Mouse (Mus musculus) yolk sac, embryonic 10.5 days (tissue): ENCODE data around the gene Slc9a8.

Experiments
- DNase-seq: peaks from one replicate; pipeline ENCODE4 v3.0.0-alpha.2; 2017; ENCODE audit warnings: low spot score

Slc9a8 gene

DNA sequence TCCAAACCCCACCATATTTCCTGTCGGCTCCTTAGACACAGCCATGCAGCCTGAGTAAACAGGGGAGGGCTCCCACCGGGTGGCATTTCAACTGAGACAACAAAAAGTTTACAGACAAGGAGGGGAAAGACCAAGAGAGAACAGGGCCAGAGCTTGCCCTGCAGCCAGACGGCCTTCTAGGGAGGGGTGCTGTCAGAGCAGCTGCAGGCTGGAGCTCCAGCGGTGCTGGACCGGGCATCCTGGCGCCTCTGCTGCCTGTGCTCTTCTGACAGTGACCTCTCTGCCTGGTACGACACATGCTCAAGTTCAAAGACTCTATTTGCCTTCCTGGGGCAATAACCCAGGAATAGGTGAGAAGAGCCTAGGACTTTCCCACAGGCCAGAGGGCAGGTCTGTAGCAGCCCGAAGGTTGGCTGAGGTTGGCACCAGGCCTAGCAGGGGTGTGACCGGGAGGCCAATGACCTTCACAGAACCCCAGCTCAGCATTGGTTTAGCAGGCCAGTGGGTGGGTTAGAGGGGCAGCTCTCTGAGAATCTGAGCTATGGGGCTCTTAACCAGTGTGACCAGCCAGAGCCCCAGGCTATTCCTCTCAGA, 5.4 kb upstream of the Slc9a8 start:
- DNase-seq: no peak

DNA sequence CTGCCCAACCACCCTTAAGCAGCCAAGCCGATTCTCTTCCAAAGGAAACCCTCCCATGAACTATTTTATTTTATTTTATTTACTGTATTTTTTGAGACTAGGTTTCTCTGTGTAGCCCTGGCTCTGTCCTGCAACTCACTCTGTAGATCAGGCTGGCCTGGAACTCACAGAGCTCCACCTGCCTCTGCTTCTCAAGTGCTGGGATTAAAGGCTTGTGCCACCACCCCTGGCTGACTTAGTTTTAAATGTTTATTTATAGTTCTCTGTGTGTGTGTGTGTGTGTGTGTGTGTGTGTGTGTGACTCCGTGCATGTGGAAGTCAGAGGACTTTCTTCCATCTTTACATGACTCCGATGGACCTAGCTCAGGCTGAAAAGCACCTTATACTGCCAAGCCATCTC, 4.5 kb upstream of the Slc9a8 start:
- no peak for DNase-seq

DNA sequence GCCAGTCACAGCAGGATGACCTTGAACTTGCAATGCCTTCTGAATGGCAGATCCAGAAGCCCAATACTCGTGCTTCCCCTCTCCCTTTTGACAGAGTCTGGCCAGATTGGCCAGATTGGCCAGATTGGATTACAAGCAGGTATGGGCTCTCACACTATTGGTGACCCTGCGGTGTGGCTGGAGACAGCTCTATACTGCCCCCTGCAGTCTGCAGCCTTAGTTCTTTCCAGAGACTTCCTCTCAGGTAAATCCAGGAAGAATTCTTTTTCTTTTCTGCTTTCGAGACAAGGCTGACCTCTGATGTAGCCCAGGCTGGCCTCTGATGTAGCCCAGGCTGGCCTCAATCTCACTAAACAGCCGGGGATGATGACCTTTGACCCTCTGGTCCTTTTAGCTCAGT, 3.8 kb upstream of the Slc9a8 start:
- peak; percentile 56 for DNase-seq

DNA sequence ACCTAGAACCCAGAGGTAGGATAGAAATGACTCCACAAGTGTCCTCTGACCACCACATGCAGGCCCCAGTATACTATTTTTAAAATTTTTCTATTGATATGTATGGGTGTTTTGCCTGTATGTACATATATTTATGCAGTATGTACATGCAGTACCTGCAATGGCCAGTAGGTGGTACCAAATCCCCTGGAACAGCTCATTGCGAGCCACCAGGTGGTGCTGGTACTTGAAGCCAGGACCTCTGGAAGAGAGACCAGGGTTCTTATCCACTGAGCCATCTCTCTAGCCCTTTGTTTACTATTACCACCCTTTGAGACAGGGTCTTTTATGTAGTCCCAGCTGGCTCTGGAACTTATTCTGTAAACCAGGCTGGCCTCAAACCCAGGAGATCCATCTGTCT, 2.3 kb upstream of the Slc9a8 start:
- DNase-seq: peak; percentile 39

DNA sequence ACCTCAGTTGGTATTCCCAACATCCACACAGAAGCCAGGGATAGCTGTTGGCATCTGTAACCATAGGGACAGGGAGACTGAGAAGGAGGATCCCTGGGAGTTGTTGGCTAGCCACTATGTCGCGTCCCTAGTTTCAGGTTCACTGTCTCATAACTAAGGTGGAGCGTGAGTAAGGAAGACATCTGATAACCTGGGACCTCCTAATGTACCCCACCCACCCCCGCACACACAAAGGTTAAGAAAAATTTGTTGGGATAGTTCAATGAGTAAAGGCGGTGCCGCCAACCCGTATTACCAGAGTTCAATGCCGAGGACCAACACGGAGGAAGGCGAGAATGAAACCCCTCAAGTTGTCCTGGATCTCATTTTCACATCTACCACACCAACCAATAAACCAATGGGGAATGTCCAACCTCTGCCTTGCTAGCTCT, 686 bp upstream of the Slc9a8 start:
- DNase-seq: peak; percentile 12

DNA sequence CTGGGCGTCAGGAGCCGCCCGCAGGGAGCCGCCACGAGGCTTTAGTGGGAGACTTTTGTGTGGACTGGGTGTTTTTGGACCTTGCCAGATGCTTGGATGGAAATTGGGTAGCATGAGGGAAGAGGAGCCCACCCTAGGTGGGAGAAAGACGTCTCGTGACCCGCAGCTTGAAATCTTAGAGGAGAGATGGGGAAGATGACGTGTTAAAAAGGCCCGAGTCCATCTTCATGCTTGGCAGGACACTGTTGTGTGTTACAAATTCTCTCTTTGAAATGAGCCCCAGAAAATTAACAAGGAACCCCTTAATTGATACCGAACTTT, 598 bp downstream of the Slc9a8 start:
- DNase-seq: no peak

DNA sequence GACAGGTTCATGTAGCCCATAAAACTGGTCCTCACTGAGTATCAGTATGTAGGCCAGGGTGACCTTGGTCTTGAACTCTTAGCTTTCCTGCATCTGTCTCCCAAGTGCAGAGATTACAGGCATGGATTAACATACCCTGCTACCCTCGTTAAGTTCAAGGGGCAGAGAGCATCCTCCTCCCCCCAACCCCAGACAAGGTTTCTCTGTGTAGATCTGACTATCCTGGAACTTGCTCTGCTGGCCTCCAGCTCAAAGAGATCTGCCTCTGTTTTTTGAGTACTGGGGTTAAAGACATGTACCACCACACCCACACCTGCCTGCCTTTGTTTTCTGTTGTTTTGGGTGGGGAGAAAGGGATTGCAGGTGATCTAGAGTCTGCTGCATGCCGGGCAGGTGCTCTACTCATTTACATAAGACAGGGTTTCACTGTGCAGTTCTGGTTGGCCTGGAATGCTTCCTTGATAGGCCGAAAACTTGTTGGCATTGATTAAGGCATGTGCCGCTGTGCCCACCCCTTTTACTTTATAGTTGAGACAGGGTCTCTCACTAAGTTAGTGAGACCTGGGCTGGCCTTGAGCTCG, 1.6 kb downstream of the Slc9a8 start:
- no peak for DNase-seq

DNA sequence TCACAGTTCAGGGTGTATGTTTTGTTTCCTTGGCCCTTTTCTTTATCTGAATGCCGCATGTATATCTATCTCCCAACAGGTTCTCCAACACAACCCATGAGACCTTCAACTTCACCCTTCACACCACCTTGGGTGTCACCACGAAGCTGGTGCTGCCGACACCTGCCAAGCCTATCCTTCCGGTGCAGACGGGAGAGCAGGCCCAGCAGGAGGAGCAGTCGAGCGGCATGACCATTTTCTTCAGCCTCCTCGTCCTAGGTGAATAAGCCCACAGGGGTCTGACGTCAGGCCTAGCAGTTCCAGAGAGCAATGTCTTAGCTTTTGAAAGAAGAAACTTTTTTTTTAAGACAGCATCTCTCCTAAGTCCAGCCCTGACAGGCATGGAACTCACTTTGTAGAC, 2.5 kb downstream of the Slc9a8 start:
- no peak for DNase-seq

DNA sequence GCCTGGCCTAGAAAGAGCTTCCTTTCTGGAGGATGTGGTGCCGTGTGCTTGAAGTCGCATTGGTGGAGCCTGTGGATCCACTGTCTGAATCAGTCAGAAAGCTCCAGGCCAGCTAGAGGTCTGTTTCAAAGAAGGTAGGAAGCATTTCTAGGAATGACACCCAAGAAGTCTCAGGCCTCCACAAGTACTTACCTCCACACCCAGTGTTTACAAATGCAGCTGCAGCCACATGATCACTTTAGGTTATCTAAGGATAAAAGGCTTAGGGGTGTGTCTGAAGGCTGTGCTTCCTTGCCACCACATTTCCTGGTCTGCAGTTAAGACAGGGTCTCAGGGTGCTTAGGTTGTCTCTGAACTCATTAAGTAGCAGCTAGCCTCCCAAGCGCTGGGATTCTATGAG, 3.0 kb downstream of the Slc9a8 start:
- DNase-seq: peak; percentile 27

DNA sequence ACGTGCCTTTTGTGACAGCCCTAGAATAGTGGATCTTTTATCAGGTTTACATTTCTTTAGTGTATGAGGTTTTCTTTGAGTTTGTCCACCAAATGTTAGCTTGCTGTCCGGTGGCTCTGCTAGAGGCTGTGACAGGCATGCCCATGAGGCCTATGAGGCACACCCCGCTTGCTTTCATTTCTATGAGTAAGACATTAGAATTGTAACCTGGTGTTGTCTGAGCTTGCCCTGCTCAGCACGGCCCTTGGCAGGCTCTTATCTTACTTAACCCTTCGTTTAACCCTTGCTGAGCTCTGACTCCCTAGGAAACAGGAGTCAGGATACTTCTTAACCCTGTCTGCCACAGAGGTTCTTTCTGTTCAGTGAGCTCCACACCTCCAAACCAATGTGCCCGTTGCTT, 3.9 kb downstream of the Slc9a8 start:
- no peak for DNase-seq

DNA sequence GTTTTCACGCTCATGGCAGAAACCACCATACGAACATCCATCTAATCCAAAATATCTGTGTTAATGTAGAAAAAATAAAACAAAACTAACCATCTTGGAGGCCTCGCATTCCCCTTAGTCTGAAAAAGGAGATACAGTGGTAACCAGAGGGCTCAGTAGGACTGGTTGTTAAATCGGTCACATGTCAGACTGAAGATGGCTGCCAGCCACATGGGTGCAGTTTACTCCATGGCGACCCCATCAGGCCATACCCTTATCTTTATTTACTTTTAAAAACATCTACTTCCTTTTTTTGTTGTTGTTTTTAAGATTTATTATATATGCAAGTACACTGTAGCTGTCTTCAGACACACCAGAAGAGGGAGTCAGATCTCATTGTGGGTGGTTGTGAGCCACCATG, 8.1 kb downstream of the Slc9a8 start:
- no peak for DNase-seq

DNA sequence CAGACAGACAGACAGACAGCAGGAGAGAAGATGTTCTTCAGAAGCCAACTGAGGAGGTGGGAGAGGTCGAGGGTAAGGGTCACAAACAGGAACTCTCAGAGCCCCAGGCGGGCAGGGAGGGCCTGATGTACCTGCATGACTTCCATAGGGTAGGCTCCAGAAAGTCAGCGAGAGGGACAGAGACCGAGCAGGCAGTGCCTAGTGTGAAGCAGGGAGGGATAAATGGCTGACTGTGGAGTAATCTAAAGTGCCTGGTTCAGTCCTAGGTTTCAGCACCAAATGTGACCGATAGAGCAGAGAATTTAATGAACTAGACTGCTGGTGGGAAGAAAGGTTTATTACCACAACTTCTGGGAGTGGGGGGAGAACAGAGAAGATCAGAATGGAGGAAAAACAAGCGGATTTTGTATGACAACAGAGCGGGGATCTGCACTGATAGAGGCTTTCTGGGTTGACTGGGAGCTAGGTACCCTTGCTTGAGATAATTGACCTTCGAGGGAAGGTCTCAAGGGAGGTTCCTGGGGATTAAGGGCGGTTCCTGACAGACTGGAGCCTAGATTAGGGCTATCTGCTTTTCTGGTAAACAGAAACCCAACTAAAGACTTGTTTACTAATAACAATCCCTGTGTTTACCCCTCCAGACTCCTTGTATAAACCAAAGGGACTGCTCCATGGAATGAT, 9.4 kb downstream of the Slc9a8 start:
- peak; percentile 27 for DNase-seq

DNA sequence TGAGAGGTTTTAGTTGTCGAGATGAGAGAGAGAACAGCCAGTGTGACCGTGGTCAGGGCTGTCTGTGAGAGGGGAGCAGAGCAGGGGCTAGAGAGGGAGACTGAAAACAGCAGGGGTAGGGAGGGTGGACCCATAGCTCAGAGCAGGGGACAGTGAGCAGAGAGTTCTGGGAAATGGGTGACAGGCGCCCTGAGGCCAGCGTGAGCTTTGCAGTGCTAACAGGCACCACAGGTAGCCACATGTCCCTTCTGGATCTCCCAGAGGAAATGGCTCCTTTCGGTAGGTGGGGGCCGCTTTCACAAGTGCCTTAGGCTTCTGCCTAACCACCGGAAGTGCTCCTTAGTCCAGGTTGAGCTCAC, 9.9 kb downstream of the Slc9a8 start:
- DNase-seq: no peak

DNA sequence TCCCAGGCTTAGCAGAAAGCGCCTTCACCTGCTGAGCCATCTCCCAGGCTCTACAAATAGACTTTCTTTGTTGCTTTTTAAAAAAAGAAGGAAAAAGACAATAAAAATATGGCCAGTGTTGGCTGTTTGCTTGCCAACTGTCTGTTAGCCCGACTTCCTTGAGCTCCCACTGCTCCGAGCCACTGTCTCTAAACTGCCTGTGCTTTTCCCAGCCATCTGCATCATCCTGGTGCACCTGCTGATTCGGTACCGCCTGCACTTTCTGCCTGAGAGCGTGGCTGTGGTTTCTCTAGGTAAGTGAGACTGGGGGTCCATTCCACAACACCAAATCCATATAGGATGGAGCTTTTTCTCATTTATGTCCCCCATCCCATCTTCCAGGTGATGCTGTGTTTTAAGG, 13.1 kb downstream of the Slc9a8 start:
- DNase-seq: no peak

DNA sequence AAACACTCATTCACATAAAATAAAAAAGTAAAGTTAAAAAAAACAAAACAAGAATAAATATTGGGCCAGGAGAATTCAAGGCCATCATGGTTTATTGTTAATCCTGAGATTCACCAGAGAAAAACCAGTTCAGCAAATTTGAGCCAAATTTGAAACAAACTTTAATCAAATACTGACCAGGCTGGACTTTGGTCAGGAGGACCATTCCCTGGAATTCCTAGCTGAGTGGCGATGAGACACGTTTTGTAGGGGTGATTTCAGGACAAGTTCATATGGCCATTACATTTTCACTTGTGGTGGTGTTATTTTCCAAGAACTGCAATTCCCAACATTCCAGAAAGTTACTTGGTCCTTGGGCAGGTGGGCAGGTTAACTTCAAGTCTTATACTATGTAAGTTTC, 14.1 kb downstream of the Slc9a8 start:
- DNase-seq: no peak

DNA sequence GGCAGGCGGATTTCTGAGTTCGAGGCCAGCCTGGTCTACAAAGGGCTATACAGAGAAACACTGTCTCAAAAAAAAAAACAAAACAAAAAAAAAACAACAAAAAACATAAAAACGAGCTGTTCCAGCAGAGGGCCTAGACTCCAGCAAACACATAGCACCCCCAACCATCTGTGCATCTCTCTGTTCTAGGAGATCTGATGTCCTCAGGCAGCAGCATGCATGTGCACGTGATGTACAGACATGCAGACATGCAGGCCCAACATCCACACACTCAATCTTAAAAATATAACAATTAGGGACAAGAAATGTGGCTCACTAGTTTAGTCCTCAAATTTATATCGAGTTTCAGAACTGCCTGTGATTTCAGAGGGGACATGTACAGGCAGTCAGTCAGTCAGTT, 14.9 kb downstream of the Slc9a8 start:
- DNase-seq: no peak

DNA sequence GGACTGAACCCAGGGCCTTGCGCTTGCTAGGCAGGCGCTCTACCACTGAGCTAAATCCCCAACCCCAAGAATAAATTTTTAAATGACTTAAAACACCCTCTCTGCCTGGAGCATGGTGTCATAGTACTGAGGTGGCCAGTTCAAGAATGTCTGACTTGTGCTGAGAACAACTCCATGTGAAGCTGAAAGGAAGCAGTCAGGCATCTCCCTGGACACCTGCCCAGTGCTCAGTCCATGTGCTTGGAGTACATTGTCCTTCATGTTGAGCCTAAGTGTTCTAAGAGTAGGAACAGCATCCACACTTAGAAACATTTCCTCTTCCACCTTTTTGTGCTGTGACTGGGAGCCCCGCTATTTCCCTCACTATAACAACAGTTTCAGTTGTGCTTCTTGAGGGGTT, 17.9 kb downstream of the Slc9a8 start:
- no peak for DNase-seq

DNA sequence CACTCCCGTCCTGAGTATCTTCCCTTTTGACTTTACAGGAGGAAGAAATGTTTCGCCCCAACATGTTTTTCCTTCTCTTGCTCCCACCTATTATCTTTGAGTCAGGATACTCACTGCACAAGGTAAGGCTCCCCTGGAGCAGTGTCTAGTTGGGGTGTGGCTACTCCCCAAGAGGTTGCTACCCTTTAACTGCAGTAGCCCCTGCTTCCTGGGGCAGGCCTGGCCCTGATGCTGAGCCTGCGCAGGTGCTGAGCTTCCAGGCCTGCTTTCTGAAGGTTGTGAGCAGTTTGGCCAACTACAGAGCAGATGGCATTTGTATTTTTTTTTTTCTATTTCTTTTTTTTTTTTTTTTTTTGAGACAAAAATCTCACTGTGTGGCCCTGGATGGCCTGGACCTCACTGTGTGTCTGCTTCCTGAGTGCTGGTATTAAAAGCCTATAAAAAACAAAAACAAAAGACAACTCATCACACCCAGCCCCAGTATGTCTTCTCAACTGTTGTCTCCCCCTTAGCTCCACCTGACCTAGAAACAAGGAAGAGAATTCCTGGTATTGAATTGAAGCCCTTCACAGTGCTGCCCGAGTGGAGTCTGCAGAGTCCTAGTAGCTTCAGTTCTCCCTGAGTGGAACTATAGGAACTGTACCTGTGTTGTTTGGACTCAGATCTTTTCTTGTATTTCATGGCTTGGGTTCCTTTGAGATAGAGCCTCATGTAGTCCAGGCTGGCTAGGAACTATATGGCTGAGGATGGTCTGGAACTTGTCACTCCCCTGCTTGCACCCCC, 22.1 kb downstream of the Slc9a8 start:
- DNase-seq: no peak

DNA sequence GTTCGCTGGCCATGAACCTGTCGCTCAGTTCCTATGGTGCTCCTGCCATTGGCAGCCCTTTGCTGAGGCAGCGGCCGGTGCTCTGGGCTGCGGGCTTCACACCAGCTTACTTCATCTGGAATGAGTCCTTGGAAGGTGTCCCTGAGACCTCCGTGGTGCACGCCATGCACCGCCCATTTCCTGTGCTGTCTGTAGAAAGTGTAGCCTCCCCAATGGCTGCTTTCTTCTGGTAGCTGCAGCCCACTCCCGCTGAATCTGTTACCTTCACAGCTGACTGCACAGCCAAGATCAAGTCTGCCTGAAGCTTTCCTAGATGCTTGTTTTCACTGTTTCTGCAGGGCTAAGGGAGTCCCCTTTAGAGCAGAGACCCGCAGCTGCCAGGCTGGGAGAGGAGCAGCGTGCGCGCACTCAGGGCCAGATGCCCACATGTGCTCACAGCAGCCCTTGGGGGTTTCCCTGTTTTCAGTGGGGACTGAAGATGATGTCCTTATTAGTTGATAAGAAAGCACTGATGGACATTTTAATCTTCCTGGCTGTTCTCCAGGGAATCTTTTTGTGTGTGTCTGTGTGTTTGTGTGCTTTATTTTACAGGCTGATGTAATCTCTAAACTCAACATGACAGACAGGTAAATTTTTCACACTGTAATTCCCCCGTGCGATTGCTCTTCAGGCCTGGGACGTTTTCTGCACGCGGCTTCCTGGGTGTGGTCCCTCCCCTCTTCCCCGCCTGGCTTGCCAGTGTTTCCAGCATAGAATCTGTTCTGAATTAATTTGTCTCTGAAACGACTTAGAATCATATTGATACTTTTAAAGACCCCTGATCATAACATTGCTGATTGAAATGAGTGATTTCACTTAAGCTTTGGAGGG, 24.6 kb downstream of the Slc9a8 start:
- no peak for DNase-seq

DNA sequence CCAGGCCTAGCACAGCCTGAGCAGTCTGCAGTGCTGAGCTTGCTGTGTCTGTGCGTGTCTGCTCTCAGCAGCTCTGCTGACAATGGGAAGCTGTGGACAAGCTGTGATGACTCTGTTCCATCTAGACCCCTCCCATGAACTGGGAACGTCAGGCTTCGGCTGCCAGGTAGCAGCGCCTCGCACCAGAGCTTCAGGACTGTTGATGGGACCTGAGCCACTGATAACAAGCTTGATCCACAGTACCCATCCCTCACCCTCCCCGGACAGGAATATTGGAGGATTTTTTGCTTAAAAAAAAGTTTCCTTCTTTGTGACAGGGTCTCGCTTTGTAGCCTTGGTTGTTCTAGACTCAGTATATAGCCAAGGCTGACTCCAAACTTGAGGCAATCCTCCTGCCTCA, 25.7 kb downstream of the Slc9a8 start:
- DNase-seq: no peak

DNA sequence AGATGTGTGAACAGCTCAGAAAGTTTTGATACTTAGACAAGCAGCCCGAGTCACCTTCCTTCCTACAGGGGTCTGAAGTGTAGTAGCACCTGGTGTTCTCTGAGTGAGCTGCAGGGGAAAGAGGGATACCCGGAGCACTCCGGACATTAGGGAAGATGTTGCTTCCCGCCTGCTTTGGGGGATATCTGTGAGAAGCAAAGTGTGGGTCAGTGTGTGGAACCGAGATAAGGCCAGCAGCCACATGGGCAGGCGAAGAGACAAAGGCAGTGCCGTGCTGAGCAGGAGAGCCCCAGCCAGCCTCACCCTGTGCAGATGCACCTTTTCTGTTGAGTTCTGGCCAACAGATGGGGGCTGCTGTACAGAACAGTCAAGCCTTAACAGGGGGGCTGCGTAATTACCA, 26.1 kb downstream of the Slc9a8 start:
- DNase-seq: no peak
